Mouse (Mus musculus) heart, embryonic 10.5 days (tissue): Measurements from ENCODE around the gene Fhdc1. TPM values are rescaled to one million over a fixed set of nuclear protein-coding genes. Genes with fewer than 3 reads are reported as not detected.

Source experiments
- DNase-seq: peaks from one replicate; pipeline ENCODE4 v3.0.0-alpha.2; 2017; ENCODE audit warnings: low spot score
- H3K27ac ChIP-seq: fragments of 300-500 bp; sonication (generic); 2 replicates; pipeline ENCODE4 v1.5.1; 2016; ENCODE audit warnings: mild to moderate bottlenecking
- H3K27me3 ChIP-seq: fragments of 300-500 bp; sonication (generic); 2 replicates; pipeline ENCODE4 v1.6.1; 2016; ENCODE audit warnings: mild to moderate bottlenecking; ENCODE audit not compliant: poor library complexity, insufficient read depth, severe bottlenecking
- H3K36me3 ChIP-seq: fragments of 300-500 bp; sonication (generic); 2 replicates; pipeline ENCODE4 v1.6.1; 2016; ENCODE audit warnings: mild to moderate bottlenecking, moderate library complexity
- H3K4me1 ChIP-seq: fragments of 300-500 bp; sonication (generic); 2 replicates; pipeline ENCODE4 v1.6.1; 2016; ENCODE audit warnings: mild to moderate bottlenecking
- H3K4me3 ChIP-seq: fragments of 300-500 bp; sonication (generic); 2 replicates; pipeline ENCODE4 v1.5.1; 2016; ENCODE audit warnings: mild to moderate bottlenecking, moderate library complexity
- H3K9me3 ChIP-seq: fragments of 300-500 bp; sonication (generic); 2 replicates; pipeline ENCODE4 v1.6.1; 2016; ENCODE audit warnings: mild to moderate bottlenecking, moderate library complexity
- WGBS: fragments of 180-500 bp; shearing (Covaris S2); methylation state at CpG from one replicate; pipeline ENCODE4 v1.1.7; 2016; 5-methylcytosine and 5-hydroxymethylcytosine counted together
- polyA plus RNA-seq: library from polyadenylated mRNA; unstranded; fragments of >200 nt; fragmentation: Nextera tagmentation; extraction: Ambion mirVana; gene quantifications from 2 replicates; pipeline ENCODE4 v1.2.1, GENCODE M21; 2016

Gene Fhdc1
- polyA plus RNA-seq, 1 experiment from 2014 or later, result 1.2 TPM

- Histone ChIP-seq H3K27ac (no peak overlapping the region), H3K9me3 (no peaks in the 10 kb centered on the region), H3K4me3 (no peak overlapping the region), H3K4me1 (peaks cover 53% of the 10 kb centered on the region), H3K36me3 (no peaks in the 10 kb centered on the region), H3K27me3 (peaks cover 59% of the 10 kb centered on the region)
- WGBS, result 89% methylated on average over 7 of the region's 7 CpGs
- DNase-seq, result no peak
Observed at GRCm38 (mm10) chr3:84439431-84440210, 40.6 kb downstream of the Fhdc1 start.

DNA sequence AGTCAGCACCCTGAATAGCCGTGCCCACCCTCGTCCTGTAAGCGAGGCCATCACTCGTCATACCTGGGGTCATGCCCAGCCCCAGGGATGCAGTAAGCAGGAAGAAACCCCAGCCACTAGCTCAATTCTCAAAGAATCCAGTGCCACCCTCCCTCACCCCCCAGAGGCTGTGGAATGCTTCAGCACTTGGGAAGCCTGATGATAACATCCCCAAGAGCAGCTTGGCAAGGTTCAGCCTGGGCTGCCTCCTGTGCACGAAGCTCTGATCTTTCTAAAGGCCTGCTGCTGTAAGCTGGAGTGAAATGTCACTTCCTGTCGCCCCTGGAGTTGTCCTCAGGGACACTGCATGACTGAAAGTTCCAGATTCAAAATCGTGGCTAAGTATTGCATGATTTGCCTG lies 41.4 kb downstream of the Fhdc1 start:
- Histone ChIP-seq H3K4me3 (no peak overlapping the region), H3K27me3 (peaks cover 52% of the 10 kb centered on the region), H3K9me3 (no peaks in the 10 kb centered on the region), H3K4me1 (peaks cover 53% of the 10 kb centered on the region), H3K36me3 (no peaks in the 10 kb centered on the region), H3K27ac (no peak overlapping the region)
- no peak for DNase-seq
- WGBS, result 66% methylated on average over 7 of the region's 7 CpGs

GRCm38 (mm10) chr3:84438118-84438517 lies 42.1 kb downstream of the Fhdc1 start:
- peaks cover 51% of the 10 kb centered on the region for H3K27me3 ChIP-seq
- no peak overlapping the region for H3K4me3 ChIP-seq
- 50% methylated on average over 11 of the region's 11 CpGs for WGBS
- H3K27ac ChIP-seq, result no peak overlapping the region
- no peaks in the 10 kb centered on the region for H3K9me3 ChIP-seq
- peaks cover 47% of the 10 kb centered on the region for H3K4me1 ChIP-seq
- peak; percentile 83 for DNase-seq
- H3K36me3 ChIP-seq, result no peaks in the 10 kb centered on the region

- 92% methylated on average over 7 of the region's 7 CpGs for WGBS
Observed at GRCm38 (mm10) chr3:84436947-84437346, 43.3 kb downstream of the Fhdc1 start.

DNA sequence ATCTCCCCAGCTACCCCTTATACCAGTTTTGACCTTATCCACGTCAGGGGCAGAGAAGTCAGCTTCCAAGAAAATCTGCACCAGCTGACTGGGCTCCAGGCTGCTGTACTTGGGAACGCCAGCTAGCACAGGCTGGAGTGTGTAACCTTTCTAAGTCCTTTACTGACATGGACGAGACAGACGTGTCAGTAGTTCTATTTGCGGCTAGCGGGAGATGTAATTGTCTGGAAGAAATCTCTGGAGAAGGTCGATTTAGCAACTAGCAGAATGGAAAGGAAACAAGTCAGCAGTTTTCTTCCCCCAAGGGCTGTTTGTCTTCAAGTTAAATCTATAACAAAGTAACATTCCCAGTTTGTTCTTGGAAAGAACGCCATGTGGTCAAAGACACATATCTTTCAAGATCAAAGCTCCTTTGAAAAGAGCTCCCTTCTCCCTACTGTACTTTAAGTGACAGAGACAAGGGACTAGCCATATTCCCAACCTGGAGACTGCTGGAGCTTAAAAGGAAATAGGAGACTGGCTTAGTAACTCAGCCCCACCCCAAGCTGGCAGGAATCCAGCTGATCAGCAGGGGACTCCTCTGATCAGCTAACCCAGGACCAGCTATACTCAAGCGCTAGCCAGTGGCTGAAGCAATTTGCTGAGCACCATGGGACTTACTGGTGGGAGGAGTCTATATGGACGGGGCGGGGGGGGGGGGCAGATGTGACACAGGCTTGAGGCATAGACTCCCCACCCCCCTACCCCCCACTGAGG lies 44.8 kb downstream of the Fhdc1 start:
- 6% methylated on average over 11 of the region's 11 CpGs for WGBS
- H3K36me3 ChIP-seq, result no peaks in the 10 kb centered on the region
- no peak for DNase-seq
- H3K4me3 ChIP-seq, result no peak overlapping the region
- peaks cover 46% of the 10 kb centered on the region for H3K4me1 ChIP-seq
- H3K27ac ChIP-seq, result peak overlapping the region; percentile 62
- peaks cover 59% of the 10 kb centered on the region for H3K27me3 ChIP-seq
- no peaks in the 10 kb centered on the region for H3K9me3 ChIP-seq

More at GRCm38 (mm10) chr3:84436947-84437346, 43.3 kb downstream of the Fhdc1 start:
- Histone ChIP-seq H3K4me1 (peaks cover 37% of the 10 kb centered on the region), H3K36me3 (no peaks in the 10 kb centered on the region), H3K27ac (no peak overlapping the region), H3K9me3 (no peaks in the 10 kb centered on the region), H3K4me3 (no peak overlapping the region), H3K27me3 (peaks cover 51% of the 10 kb centered on the region)
- no peak for DNase-seq

DNA sequence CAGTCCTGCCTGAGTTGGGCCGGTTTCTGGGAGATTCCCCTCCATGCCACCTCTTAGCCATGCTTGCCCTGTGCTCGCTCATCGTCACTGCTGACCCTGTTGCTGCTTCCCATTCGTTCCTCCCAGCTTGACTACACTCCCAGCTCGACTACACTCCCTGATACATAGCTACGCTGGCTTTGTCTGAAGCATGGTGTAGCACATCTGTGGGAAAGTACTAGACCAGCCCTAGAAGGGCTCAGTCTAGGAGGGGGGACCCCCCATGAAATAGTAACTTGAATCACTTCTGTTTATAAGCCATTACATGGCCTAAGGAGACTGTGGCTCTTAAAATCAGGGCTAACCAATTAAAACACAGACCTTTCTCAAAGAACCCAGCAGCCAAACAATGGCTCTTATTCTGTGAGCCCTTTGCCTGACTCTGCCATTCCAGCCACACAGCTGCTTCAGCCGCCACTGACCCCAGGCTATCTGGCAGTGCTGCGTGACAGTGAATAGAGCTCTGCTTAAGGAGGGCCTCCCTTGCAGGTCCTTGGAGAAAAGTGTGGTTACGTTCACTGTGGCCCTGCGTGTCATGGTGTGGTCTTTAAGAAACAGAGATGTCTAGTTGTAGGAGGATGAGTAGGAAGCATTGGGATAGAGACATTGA lies 47.3 kb downstream of the Fhdc1 start:
- H3K4me3 ChIP-seq, result no peak overlapping the region
- no peak for DNase-seq
- no peaks in the 10 kb centered on the region for H3K36me3 ChIP-seq
- WGBS, result 76% methylated on average over 10 of the region's 10 CpGs
- H3K27ac ChIP-seq, result no peak overlapping the region
- H3K9me3 ChIP-seq, result no peaks in the 10 kb centered on the region
- peaks cover 45% of the 10 kb centered on the region for H3K27me3 ChIP-seq
- peaks cover 37% of the 10 kb centered on the region for H3K4me1 ChIP-seq

- Histone ChIP-seq H3K4me1 (peaks cover 34% of the 10 kb centered on the region), H3K4me3 (no peak overlapping the region), H3K27me3 (peaks cover 33% of the 10 kb centered on the region), H3K36me3 (no peaks in the 10 kb centered on the region), H3K27ac (peak overlapping the region; percentile 13; the same call in 1 of the 2 replicates), H3K9me3 (no peaks in the 10 kb centered on the region)
- no peak for DNase-seq
- 60% methylated on average over 5 of the region's 5 CpGs for WGBS
Observed at GRCm38 (mm10) chr3:84431257-84431656, 49.0 kb downstream of the Fhdc1 start.

- Histone ChIP-seq H3K27me3 (peaks cover 33% of the 10 kb centered on the region), H3K9me3 (no peaks in the 10 kb centered on the region), H3K4me3 (no peak overlapping the region), H3K4me1 (peaks cover 23% of the 10 kb centered on the region), H3K27ac (no peak overlapping the region; the same call in 1 of the 2 replicates), H3K36me3 (no peaks in the 10 kb centered on the region)
- 27% methylated on average over 2 of the region's 2 CpGs for WGBS
- no peak for DNase-seq
Observed at GRCm38 (mm10) chr3:84430152-84430551, 50.1 kb downstream of the Fhdc1 start.

GRCm38 (mm10) chr3:84428994-84429725 lies 51.1 kb downstream of the Fhdc1 start:
- no peak overlapping the region for H3K27ac ChIP-seq
- H3K9me3 ChIP-seq, result no peaks in the 10 kb centered on the region
- peaks cover 15% of the 10 kb centered on the region for H3K4me1 ChIP-seq
- WGBS, result 89% methylated on average over 12 of the region's 12 CpGs
- H3K27me3 ChIP-seq, result peaks cover 33% of the 10 kb centered on the region
- no peak overlapping the region for H3K4me3 ChIP-seq
- DNase-seq, result no peak
- no peaks in the 10 kb centered on the region for H3K36me3 ChIP-seq

GRCm38 (mm10) chr3:84427779-84428178 lies 52.5 kb downstream of the Fhdc1 start:
- Histone ChIP-seq H3K9me3 (no peaks in the 10 kb centered on the region), H3K4me3 (no peak overlapping the region), H3K27me3 (peaks cover 24% of the 10 kb centered on the region), H3K27ac (no peak overlapping the region), H3K36me3 (no peaks in the 10 kb centered on the region), H3K4me1 (peaks cover 15% of the 10 kb centered on the region)
- DNase-seq, result no peak
- WGBS, result 81% methylated on average over 5 of the region's 5 CpGs

GRCm38 (mm10) chr3:84422340-84422739 lies 57.9 kb downstream of the Fhdc1 start:
- Histone ChIP-seq H3K27me3 (peaks cover 3% of the 10 kb centered on the region; the same call in 1 of the 2 replicates), H3K4me1 (no peaks in the 10 kb centered on the region), H3K4me3 (no peak overlapping the region), H3K36me3 (no peaks in the 10 kb centered on the region), H3K9me3 (no peaks in the 10 kb centered on the region), H3K27ac (no peak overlapping the region)
- DNase-seq, result no peak
- WGBS, result 78% methylated on average over 5 of the region's 5 CpGs

- H3K4me3 ChIP-seq, result no peak overlapping the region
Observed at GRCm38 (mm10) chr3:84413868-84414267, 66.4 kb downstream of the Fhdc1 start.

More at GRCm38 (mm10) chr3:84413868-84414267, 66.4 kb downstream of the Fhdc1 start:
- Histone ChIP-seq H3K27me3 (peaks cover 25% of the 10 kb centered on the region), H3K27ac (no peak overlapping the region), H3K9me3 (no peaks in the 10 kb centered on the region), H3K36me3 (no peaks in the 10 kb centered on the region), H3K4me1 (peaks cover 18% of the 10 kb centered on the region)
- 40% methylated on average over 4 of the region's 4 CpGs for WGBS
- DNase-seq, result no peak
